19 mouse cellular contexts compared by ENCODE assay signal in the genomic region with DNA sequence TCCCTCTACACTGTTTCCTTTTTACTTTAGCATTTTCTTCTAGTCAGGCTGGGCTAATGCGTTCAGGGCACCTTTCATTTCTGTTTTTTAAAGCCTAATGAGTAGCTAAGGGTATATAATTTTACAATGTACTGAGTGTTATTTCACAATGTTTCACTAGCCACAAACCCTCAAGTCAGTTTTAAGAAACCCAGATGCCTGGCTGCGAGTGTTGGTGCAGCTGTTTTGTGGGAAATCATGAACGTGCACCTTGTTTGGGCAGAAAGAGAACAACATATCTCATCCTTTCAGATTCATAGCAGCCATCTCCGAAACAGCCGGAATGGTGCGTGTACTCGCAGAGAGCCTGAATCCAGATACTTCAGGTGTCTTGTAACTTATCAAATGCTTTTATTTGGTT.
"Had no signal": no experiment of that assay in that cellular context is flagged by ENCODE, and none has a peak within 500 bp of the region (broad histone marks: within the 10 kb centered on the region; RNA-seq: fewer than 3 reads in every experiment).

No protein-coding gene starts in this region.

- H3K9me3 ChIP-seq: midbrain, embryonic 13.5 days; neural tube, embryonic 12.5 days; neural tube, embryonic 15.5 days; stomach, embryonic 15.5 days had no signal

- H3K4me2 ChIP-seq: liver, embryonic 11.5 days; lung, embryonic 14.5 days; midbrain, embryonic 13.5 days; neural tube, embryonic 12.5 days; neural tube, embryonic 15.5 days; stomach, embryonic 15.5 days had no signal

- H3K4me3 ChIP-seq: midbrain, embryonic 13.5 days; neural tube, embryonic 12.5 days; neural tube, embryonic 15.5 days; stomach, embryonic 15.5 days had no signal

- H3K27ac ChIP-seq: liver, embryonic 14.5 days; macrophage; midbrain, embryonic 13.5 days; neural tube, embryonic 12.5 days; neural tube, embryonic 15.5 days; stomach, embryonic 15.5 days had no signal

- H3K27me3 ChIP-seq: midbrain, embryonic 13.5 days; neural tube, embryonic 12.5 days; neural tube, embryonic 15.5 days; stomach, embryonic 15.5 days had no signal

- H3K36me3 ChIP-seq: midbrain, embryonic 13.5 days; neural tube, embryonic 12.5 days; neural tube, embryonic 15.5 days; stomach, embryonic 15.5 days had no signal

- DNase-seq: kidney, adult 18-20 months; kidney, adult 9 months; kidney, postnatal 14 days; kidney, postnatal 4 days; liver, postnatal 0 days; lung, embryonic 14.5 days; retina, postnatal 1 day; right cerebral cortex, postnatal 25 days; spleen, adult 18-20 months; thymus, postnatal 25 days had no signal

- H3K4me1 ChIP-seq: midbrain, embryonic 13.5 days; neural tube, embryonic 12.5 days; neural tube, embryonic 15.5 days; stomach, embryonic 15.5 days had no signal

- ATAC-seq: intestine, embryonic 16.5 days; liver, postnatal 0 days; lung, postnatal 0 days; midbrain, embryonic 13.5 days had no signal

- H3K9ac ChIP-seq: liver, embryonic 14.5 days; liver, postnatal 0 days; lung, embryonic 14.5 days; midbrain, embryonic 13.5 days; neural tube, embryonic 12.5 days; neural tube, embryonic 15.5 days; stomach, embryonic 15.5 days had no signal
